Mouse (Mus musculus) gastrocnemius, postnatal 10 days (tissue): ENCODE results near the gene Mical2. TPM values are rescaled to one million over a fixed set of nuclear protein-coding genes. Genes with fewer than 3 reads are reported as not detected.

Experiments
- DNase-seq: peaks from one replicate; pipeline ENCODE4 v3.0.0; 2021; ENCODE audit warnings: mixed read lengths
- total RNA-seq, 2 experiments: library from RNA; stranded (reverse); gene quantifications; 2 replicates each; pipeline ENCODE4 v1.2.3; 2021

Gene Mical2
- total RNA-seq, 2 experiments from 2014 or later = 41.4 to 50.9 TPM

DNA sequence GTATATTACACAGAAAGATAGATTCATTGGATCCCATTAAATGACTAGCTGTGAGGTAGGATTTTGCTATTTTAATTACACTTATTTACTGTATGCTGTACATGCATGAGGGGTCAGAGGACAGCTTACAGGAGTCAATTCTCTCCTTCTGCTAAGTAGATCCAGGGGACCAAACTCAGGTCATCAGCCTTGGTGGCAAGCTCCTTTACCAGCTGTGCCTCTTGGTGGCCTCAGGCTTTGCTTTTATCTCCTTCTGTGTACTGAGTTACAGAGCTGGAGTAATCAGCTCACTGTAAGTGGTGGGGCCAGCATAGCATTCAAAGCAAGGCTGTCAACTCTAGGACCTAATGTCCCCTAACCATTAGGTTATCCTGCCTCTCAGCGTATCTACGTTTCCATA lies 229.3 kb downstream of the Mical2 start:
- no peak for DNase-seq

GRCm38 (mm10) chr7:112455566-112456110 lies 230.0 kb downstream of the Mical2 start:
- no peak for DNase-seq

DNA sequence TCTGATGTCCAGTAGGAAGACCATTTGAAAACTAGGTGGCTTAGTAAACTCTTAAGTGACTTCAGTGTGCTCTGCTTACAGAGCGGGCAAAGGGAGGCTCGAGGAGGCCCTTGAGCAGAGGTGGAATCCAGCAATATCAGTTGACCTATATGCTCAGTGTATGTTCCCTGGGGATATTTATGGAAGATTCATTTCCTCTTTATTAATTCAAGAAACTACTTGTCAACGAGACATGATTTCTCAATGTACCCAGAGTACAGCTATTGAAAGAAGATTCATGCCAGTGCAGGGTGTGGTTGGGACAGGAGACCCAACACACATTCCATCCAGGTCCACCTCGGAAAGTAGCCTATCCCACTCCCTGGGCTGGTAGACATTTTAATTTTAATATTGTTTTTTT lies 231.7 kb downstream of the Mical2 start:
- no peak for DNase-seq

GRCm38 (mm10) chr7:112457920-112458319 lies 232.3 kb downstream of the Mical2 start:
- no peak for DNase-seq

GRCm38 (mm10) chr7:112458440-112458839 lies 232.8 kb downstream of the Mical2 start:
- DNase-seq = peak; percentile 56

Other genes starting within 250 kb of the Mical2 start
- gene Usp47, start 202.4 kb upstream of the Mical2 start, total RNA-seq = 100 to 1,000 TPM; 141 to 151 TPM
- gene Dkk3, start 66.8 kb upstream of the Mical2 start, total RNA-seq = 10 to 100 TPM; 10.9 to 13.7 TPM
- 10 to 100 TPM; 49.1 to 53.7 TPM for gene Parva, start 201.6 kb downstream of the Mical2 start, total RNA-seq